Mouse (Mus musculus) CH12.LX (cell line): ENCODE measurements around the gene Srbd1. TPM values are rescaled to one million over a fixed set of nuclear protein-coding genes. Genes with fewer than 3 reads are reported as not detected.
A peak's percentile ranks its signal among the peaks of the same experiment; 100 is the strongest.

Experiments used
- DNase-seq: peaks from one replicate; pipeline ENCODE4 v3.0.0-alpha.2; 2013; ENCODE audit errors: extremely low read depth
- H3K27ac ChIP-seq: 2 replicates; pipeline ENCODE4 v1.5.1; 2012; ENCODE audit warnings: low read depth, mild to moderate bottlenecking, control low read depth, moderate library complexity; ENCODE audit not compliant: insufficient read depth
- H3K27me3 ChIP-seq: replicated peaks from 2 replicates; pipeline ENCODE3; 2012; ENCODE audit warnings: inconsistent platforms
- H3K36me3 ChIP-seq, 2 experiments: replicated peaks in 1 of 2; 2 replicates each; pipeline versions ENCODE3 to v1.6.1; 2012; ENCODE audit warnings: inconsistent platforms in 1 of 2, low read length in 1 of 2, mild to moderate bottlenecking in 1 of 2, mixed read lengths in 1 of 2, moderate library complexity in 1 of 2; ENCODE audit not compliant: control insufficient read depth in 1 of 2, insufficient read depth in 1 of 2
- H3K4me1 ChIP-seq, 2 experiments: 2 replicates each; pipeline ENCODE4 v1.6.1; 2012; ENCODE audit warnings: inconsistent platforms in 1 of 2, moderate library complexity in 1 of 2; ENCODE audit not compliant: insufficient read depth in 2 of 2, control insufficient read depth in 1 of 2
- H3K4me2 ChIP-seq: 2 replicates; pipeline ENCODE4 v1.6.1; 2012; ENCODE audit warnings: low read depth, mild to moderate bottlenecking, control low read depth; ENCODE audit not compliant: poor library complexity, insufficient read depth, severe bottlenecking
- H3K4me3 ChIP-seq, 3 experiments: fragments of 150-350 bp in 1 of 3; sonication (generic) in 1 of 3; replicated peaks in 1 of 3; 2 replicates each; pipeline versions ENCODE3 to v1.5.1; 2011 to 2012; ENCODE audit warnings: low read depth in 2 of 3, low read length in 2 of 3, mild to moderate bottlenecking in 2 of 3, moderate library complexity in 2 of 3, control low read depth in 1 of 3, improper control_type of control experiment in 1 of 3, inconsistent platforms in 1 of 3, mixed read lengths in 1 of 3; ENCODE audit not compliant: poor library complexity in 1 of 3
- H3K79me2 ChIP-seq: replicated peaks from 2 replicates; pipeline ENCODE4 v1.6.1; 2012; ENCODE audit warnings: mild to moderate bottlenecking, moderate library complexity; ENCODE audit not compliant: control insufficient read depth, poor library complexity, insufficient read depth, severe bottlenecking; ENCODE audit errors: extremely low read depth
- H3K9ac ChIP-seq: 2 replicates; pipeline ENCODE4 v1.6.1; 2012; ENCODE audit warnings: low read depth, mild to moderate bottlenecking, control low read depth, moderate library complexity; ENCODE audit not compliant: insufficient read depth
- H3K9me3 ChIP-seq: replicated peaks from 2 replicates; pipeline ENCODE3; 2012; ENCODE audit warnings: low read length, inconsistent platforms, mixed read lengths
- BHLHE40 ChIP-seq: IDR thresholded peaks from 2 replicates; pipeline ENCODE4 v1.6.1; 2011; ENCODE audit warnings: mild to moderate bottlenecking, low read depth, low read length, improper control_type of control experiment
- CHD2 ChIP-seq: IDR thresholded peaks from 2 replicates; pipeline ENCODE4 v1.6.1; 2011; ENCODE audit warnings: low read length, improper control_type of control experiment
- E2F4 ChIP-seq: IDR thresholded peaks from 2 replicates; pipeline ENCODE4 v1.6.1; 2011; ENCODE audit warnings: low read depth, low read length, improper control_type of control experiment; ENCODE audit not compliant: insufficient replicate concordance
- EP300 ChIP-seq: IDR thresholded peaks from 2 replicates; pipeline ENCODE4 v1.6.1; 2011; ENCODE audit warnings: low read length, improper control_type of control experiment
- ETS1 ChIP-seq: conservative IDR thresholded peaks from 2 replicates; pipeline ENCODE4 v1.6.1; 2012; ENCODE audit warnings: low read depth, mild to moderate bottlenecking, inconsistent platforms, low read length, improper control_type of control experiment, moderate library complexity
- GABPA ChIP-seq: IDR thresholded peaks from 2 replicates; pipeline ENCODE4 v1.6.1; 2012; ENCODE audit warnings: low read depth, low read length, improper control_type of control experiment, inconsistent platforms; ENCODE audit not compliant: insufficient replicate concordance
- HCFC1 ChIP-seq: IDR thresholded peaks from 2 replicates; pipeline ENCODE4 v1.6.1; 2012; ENCODE audit warnings: low read depth, mild to moderate bottlenecking, inconsistent platforms, low read length, improper control_type of control experiment
- IRF4 ChIP-seq: IDR thresholded peaks from 2 replicates; pipeline ENCODE4 v1.6.1; 2014; ENCODE audit warnings: low read depth, mild to moderate bottlenecking, inconsistent platforms, low read length, improper control_type of control experiment
- JUND ChIP-seq: conservative IDR thresholded peaks from 2 replicates; pipeline ENCODE4 v1.6.1; 2011; ENCODE audit warnings: low read depth, low read length, improper control_type of control experiment
- KAT2A ChIP-seq: IDR thresholded peaks from 2 replicates; pipeline ENCODE4 v1.6.1; 2012; ENCODE audit warnings: low read length, improper control_type of control experiment, inconsistent platforms; ENCODE audit not compliant: insufficient replicate concordance
- MAFK ChIP-seq: IDR thresholded peaks from 2 replicates; pipeline ENCODE4 v1.6.1; 2011; ENCODE audit warnings: low read length, improper control_type of control experiment; ENCODE audit not compliant: insufficient replicate concordance
- MAX ChIP-seq: IDR thresholded peaks from 2 replicates; pipeline ENCODE4 v1.6.1; 2011; ENCODE audit warnings: low read length, improper control_type of control experiment
- MXI1 ChIP-seq: IDR thresholded peaks from 2 replicates; pipeline ENCODE4 v1.6.1; 2011; ENCODE audit warnings: mild to moderate bottlenecking, low read depth, low read length, improper control_type of control experiment
- NRF1 ChIP-seq: IDR thresholded peaks from 2 replicates; pipeline ENCODE4 v1.6.1; 2014; ENCODE audit warnings: low read depth, mild to moderate bottlenecking, inconsistent platforms, low read length, improper control_type of control experiment, moderate library complexity
- POLR2A ChIP-seq: IDR thresholded peaks from 2 replicates; pipeline ENCODE4 v1.6.1; 2011; ENCODE audit warnings: low read depth, mild to moderate bottlenecking, improper control_type of control experiment, low read length
- RAD21 ChIP-seq: IDR thresholded peaks from 2 replicates; pipeline ENCODE4 v1.6.1; 2011; ENCODE audit warnings: low read depth, mild to moderate bottlenecking, low read length, improper control_type of control experiment, moderate library complexity
- SIN3A ChIP-seq: IDR thresholded peaks from 2 replicates; pipeline ENCODE4 v1.6.1; 2012; ENCODE audit warnings: low read length, improper control_type of control experiment, inconsistent platforms
- SMC3 ChIP-seq: IDR thresholded peaks from 2 replicates; pipeline ENCODE4 v1.6.1; 2011; ENCODE audit warnings: low read depth, low read length, improper control_type of control experiment
- TBP ChIP-seq: conservative IDR thresholded peaks from 2 replicates; pipeline ENCODE4 v1.6.1; 2011; ENCODE audit warnings: low read depth, low read length, improper control_type of control experiment
- UBTF ChIP-seq: IDR thresholded peaks from 2 replicates; pipeline ENCODE4 v1.6.1; 2012; ENCODE audit warnings: low read depth, mild to moderate bottlenecking, inconsistent platforms, low read length, improper control_type of control experiment, moderate library complexity
- USF1 ChIP-seq: IDR thresholded peaks from 2 replicates; pipeline ENCODE4 v1.6.1; 2014; ENCODE audit warnings: low read depth, mild to moderate bottlenecking, inconsistent platforms, low read length, improper control_type of control experiment
- USF2 ChIP-seq: conservative IDR thresholded peaks from 2 replicates; pipeline ENCODE4 v1.6.1; 2011; ENCODE audit warnings: low read depth, low read length, improper control_type of control experiment
- ZC3H11A ChIP-seq: IDR thresholded peaks from 2 replicates; pipeline ENCODE4 v1.6.1; 2012; ENCODE audit warnings: low read depth, mild to moderate bottlenecking, inconsistent platforms, low read length, improper control_type of control experiment
- ZMIZ1 ChIP-seq: IDR thresholded peaks from 2 replicates; pipeline ENCODE4 v1.6.1; 2012; ENCODE audit warnings: low read depth, mild to moderate bottlenecking, inconsistent platforms, low read length, improper control_type of control experiment
- ZNF384 ChIP-seq: IDR thresholded peaks from 2 replicates; pipeline ENCODE4 v1.6.1; 2012; ENCODE audit warnings: low read depth, low read length, improper control_type of control experiment, inconsistent platforms
- dilution Hi-C: fragments of 300-500 bp; cut with MboI; formaldehyde crosslinking; loops from 2 replicates; pipeline ENCODE4 v1.14.3; 2020; ENCODE audit warnings: low sequenced_read_pairs; ENCODE audit not compliant: extremely low pct_unique_long_range_greater_than_20kb, extremely low pct_ligation_motif_present
- in situ Hi-C: fragments of 300-500 bp; cut with MboI; formaldehyde crosslinking; loops from 3 replicates; pipeline ENCODE4 v1.14.3; 2019; ENCODE audit warnings: low sequenced_read_pairs, low pct_ligation_motif_present, low pct_unique_long_range_greater_than_20kb, mixed read lengths
- polyA plus RNA-seq: library from polyadenylated mRNA; unstranded; fragments of >175 nt; gene quantifications from 2 replicates; pipeline ENCODE4 v1.2.1, GENCODE M21; 2012; ENCODE audit warnings: low read depth; ENCODE audit not compliant: insufficient read length
- total RNA-seq, 2 experiments: library from RNA; depleted of rRNA; stranded (reverse); fragments of 300-350 nt in 1 of 2; fragments of >200 nt in 1 of 2; gene quantifications; 2 replicates each; pipeline ENCODE4 v1.2.3; 2012 to 2014

Srbd1 gene
- total and polyA plus RNA-seq, 3 experiments, result 21.5 to 34.5 (median 24.8) TPM

DNA sequence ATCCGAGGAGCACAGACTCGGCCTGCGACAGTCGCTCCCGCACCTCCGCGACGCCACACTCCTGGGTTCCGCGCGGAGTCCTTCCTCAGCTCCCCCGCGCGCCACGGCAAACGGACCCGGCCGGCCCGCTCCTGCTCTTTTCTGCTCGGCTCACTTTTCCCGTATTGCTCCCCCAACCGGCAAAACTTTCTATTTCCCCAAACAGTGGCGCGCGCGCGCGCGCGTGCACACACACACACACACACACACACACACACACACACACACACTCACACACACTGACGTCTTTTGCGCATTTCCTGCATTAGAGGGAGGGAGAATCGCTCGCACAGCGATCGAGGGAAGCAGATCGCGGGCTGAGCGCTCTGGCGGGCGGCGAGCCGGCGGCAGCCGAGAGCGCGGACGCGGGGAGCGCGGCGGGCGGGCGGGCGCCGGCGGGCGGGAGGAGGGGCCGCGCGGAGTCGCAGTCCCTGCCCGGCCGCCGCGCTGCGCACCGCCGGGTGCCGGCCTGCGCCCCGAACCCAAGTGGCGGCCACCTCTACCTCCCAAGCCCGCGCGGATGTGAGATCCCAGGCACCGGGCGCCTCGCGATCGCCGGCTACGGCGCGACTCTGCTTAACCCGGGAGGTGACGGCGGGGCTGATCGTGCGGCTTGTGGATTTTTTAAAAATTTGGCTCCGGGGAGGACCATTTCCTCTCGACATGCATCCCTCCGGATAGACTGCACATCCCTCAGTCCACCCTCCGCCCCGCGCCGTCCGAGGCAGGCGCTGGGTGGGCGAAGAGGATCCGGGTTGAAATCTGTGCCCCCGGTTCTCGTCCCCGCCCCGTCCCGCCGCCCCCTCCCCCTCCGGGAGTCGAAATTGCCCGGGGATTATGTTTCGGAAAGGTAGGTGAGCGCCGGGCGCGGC, 22.6 kb upstream of the Srbd1 start, which contains the start of gene Prkce (continued):
- TF ChIP-seq USF1, result no peak
- no peak for TF ChIP-seq EP300
- peak; percentile 22; the same call in 1 of the 2 replicates for TF ChIP-seq SMC3
- TF ChIP-seq ETS1, result peak; percentile 67; the same call in 1 of the 2 replicates
- TF ChIP-seq E2F4, result no peak
- no peak for TF ChIP-seq USF2
- no peak for TF ChIP-seq RAD21
- peak; percentile 73; the same call in 1 of the 2 replicates for TF ChIP-seq POLR2A
- TF ChIP-seq TBP, result 0 out of 2 replicates have a peak, but pooled peaks have one; percentile 31
- TF ChIP-seq NRF1, result peak; percentile 70
- TF ChIP-seq HCFC1, result peak; percentile 52
- no peak for TF ChIP-seq MAFK
- peak; percentile 86 for TF ChIP-seq SIN3A
- TF ChIP-seq ZMIZ1, result 0 out of 2 replicates have a peak, but pooled peaks have one; percentile 14
- no peak for TF ChIP-seq ZC3H11A
- TF ChIP-seq GABPA, result no peak
- peak; percentile 75 for TF ChIP-seq IRF4

DNA sequence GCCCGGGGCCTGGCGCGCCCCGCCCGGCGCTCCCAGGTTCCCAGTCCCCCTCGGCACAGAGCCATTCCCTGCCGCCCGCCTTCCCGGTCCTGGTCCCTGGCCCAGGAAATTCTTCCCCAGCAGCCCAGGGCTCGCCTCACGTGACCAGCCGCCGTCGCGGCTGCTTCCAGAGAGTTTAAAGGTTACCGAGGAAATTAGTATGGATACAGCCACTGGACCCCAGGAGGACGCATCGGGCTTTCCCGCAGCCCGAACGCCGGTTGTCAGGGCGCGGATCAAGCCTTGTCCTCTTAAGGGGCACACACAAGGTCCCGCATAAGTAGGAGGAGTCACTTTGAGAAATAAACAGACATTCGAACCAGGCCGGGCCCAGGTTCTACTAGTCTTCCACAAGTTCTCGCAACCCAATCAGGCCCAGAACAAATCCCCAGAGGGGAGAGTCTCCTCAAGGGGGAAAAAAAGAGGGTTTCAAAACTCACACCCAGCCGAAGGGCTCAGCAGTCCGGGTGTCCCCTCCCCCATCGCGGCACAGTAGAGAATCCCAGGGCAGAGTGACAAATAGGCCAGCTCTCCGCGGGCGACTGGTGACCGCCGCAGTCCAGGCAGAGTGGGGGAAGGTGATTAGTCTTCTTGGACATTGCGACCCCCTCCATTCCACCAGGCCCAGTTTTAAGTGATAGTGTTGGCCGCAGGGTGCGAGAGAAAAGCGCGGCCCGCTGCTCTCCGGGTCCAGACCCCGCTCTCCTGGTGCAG, 21.8 kb upstream of the Srbd1 start:
- peak; percentile 62 for DNase-seq
- in situ Hi-C loops, result loop anchor here (5.0 to 10.0 kb wide), 4 partner anchors 106 to 738 kb away; no protein-coding TSS in a partner anchor

More for the DNA sequence above, 21.8 kb upstream of the Srbd1 start:
- peak overlapping the region; percentile 70; the same call in 1 of the 2 replicates for H3K4me2 ChIP-seq
- peaks cover 39% of the 10 kb centered on the region for H3K79me2 ChIP-seq
- H3K9ac ChIP-seq, result peak overlapping the region; percentile 94
- TF ChIP-seq ZNF384 (no peak), JUND (no peak), UBTF (no peak; the same call in 1 of the 2 replicates), USF2 (peak; percentile 40), CHD2 (peak; percentile 80), IRF4 (0 out of 2 replicates have a peak, but pooled peaks have one; percentile 5), MXI1 (0 out of 2 replicates have a peak, but pooled peaks have one; percentile 6), BHLHE40 (peak; percentile 88), USF1 (peak; percentile 80), MAX (peak; percentile 8; the same call in 1 of the 2 replicates), KAT2A (no peak)
- H3K27me3 ChIP-seq, result no peaks in the 10 kb centered on the region
- peaks cover 3 to 19% of the 10 kb centered on the region in 2 experiments for H3K36me3 ChIP-seq
- H3K4me1 ChIP-seq, result peaks cover 8 to 54% of the 10 kb centered on the region in 2 experiments
- dilution Hi-C loops, result no loop called here
- peak overlapping the region; percentile 79 for H3K27ac ChIP-seq
- H3K4me3 ChIP-seq, result peak overlapping the region; percentile 80 to 86 (median 86)
- H3K9me3 ChIP-seq, result no peaks in the 10 kb centered on the region
